In the genomic region with DNA sequence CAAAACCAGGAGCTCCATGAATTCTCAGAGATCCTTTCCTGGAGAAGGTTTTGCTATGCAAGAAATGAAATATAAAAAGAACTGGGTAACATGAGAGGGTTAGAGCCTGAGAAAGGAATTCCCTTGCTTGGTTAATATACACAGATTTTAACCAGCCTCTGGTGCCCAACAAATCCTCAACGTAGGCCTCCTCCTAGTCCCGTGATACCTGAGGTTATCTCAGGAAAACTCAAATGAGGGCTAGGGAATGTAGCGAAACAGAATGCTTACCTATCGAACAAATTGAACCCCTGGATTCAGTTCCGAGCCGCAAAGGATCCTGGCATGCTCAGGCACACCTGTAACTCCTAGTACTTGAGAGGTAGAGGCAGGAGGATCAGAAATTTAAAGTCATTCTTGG, we compare ENCODE assay signal across 9 mouse cellular contexts. TPM values are rescaled to one million over a fixed set of nuclear protein-coding genes. Genes with fewer than 3 reads are reported as not detected.
DNase-seq lines count a peak whose midpoint lies in the region; ATAC-seq and TF ChIP-seq lines count a peak whose summit lies in the region.
"Had no signal": no experiment of that assay in that cellular context is flagged by ENCODE, and none has a peak within 500 bp of the region (broad histone marks: within the 10 kb centered on the region; RNA-seq: fewer than 3 reads in every experiment).

No protein-coding gene starts in this region.

- no peak for ATAC-seq in hindbrain, postnatal 0 days
- ATAC-seq in hindbrain, embryonic 16.5 days: no peak
- ATAC-seq in neural tube, embryonic 12.5 days (ENCODE audit: low FRiP score, low read depth): no peak
- ATAC-seq in neural tube, embryonic 15.5 days (ENCODE audit: low FRiP score): no peak

- peak overlapping the region; percentile 63; the same call in 1 of the 2 replicates for H3K4me2 ChIP-seq in hindbrain, postnatal 0 days (ENCODE audit: low read depth, low read length)
- H3K4me2 ChIP-seq in hindbrain, embryonic 16.5 days (ENCODE audit: low read length): no peak overlapping the region
- H3K4me2 ChIP-seq in neural tube, embryonic 12.5 days (replicated peaks): peak overlapping the region; percentile 80
- peak overlapping the region; percentile 62 for H3K4me2 ChIP-seq in neural tube, embryonic 15.5 days

- DNase-seq in hindbrain, postnatal 0 days (ENCODE audit: low spot score): no peak
- no peak for DNase-seq in neural tube, embryonic 10.5 days (ENCODE audit: extremely low spot score, low spot score)
- peak; percentile 19 for DNase-seq in kidney, postnatal 10 days
- DNase-seq in thymus, postnatal 36 days: no peak
- DNase-seq in right cerebral cortex, postnatal 14 days: no peak

- H3K4me1 ChIP-seq in hindbrain, postnatal 0 days (ENCODE audit: insufficient read depth, low read length): peaks cover 10% of the 10 kb centered on the region
- peaks cover 10% of the 10 kb centered on the region for H3K4me1 ChIP-seq in hindbrain, embryonic 16.5 days (ENCODE audit: control insufficient read depth, insufficient read depth, low read depth, low read length)
- peaks cover 12% of the 10 kb centered on the region for H3K4me1 ChIP-seq in neural tube, embryonic 12.5 days
- peaks cover 24% of the 10 kb centered on the region for H3K4me1 ChIP-seq in neural tube, embryonic 15.5 days

- no peak for TF ChIP-seq CTCF in hindbrain, postnatal 0 days (IDR thresholded peaks at IDR 0.05; ENCODE audit: low read depth)

- peaks cover 5% of the 10 kb centered on the region; the same call in 1 of the 2 replicates for H3K36me3 ChIP-seq in hindbrain, postnatal 0 days (ENCODE audit: insufficient read depth, low read length)
- 0 out of 2 replicates have a peak, but pooled peaks cover 4% of the 10 kb centered on the region for H3K36me3 ChIP-seq in hindbrain, embryonic 16.5 days (ENCODE audit: control insufficient read depth, insufficient read depth, low read length)
- H3K36me3 ChIP-seq in neural tube, embryonic 12.5 days: peaks cover 8% of the 10 kb centered on the region
- peaks cover 14% of the 10 kb centered on the region for H3K36me3 ChIP-seq in neural tube, embryonic 15.5 days

- no peaks in the 10 kb centered on the region for H3K9me3 ChIP-seq in hindbrain, postnatal 0 days (ENCODE audit: low read length)
- H3K9me3 ChIP-seq in hindbrain, embryonic 16.5 days (ENCODE audit: control insufficient read depth, low read length): no peaks in the 10 kb centered on the region
- no peaks in the 10 kb centered on the region for H3K9me3 ChIP-seq in neural tube, embryonic 12.5 days
- no peaks in the 10 kb centered on the region for H3K9me3 ChIP-seq in neural tube, embryonic 15.5 days (replicated peaks)
- H3K9me3 ChIP-seq: heart, embryonic 12.5 days had no signal

- 91% methylated on average over 6 of the region's 6 CpGs for WGBS in hindbrain, postnatal 0 days
- 89% methylated on average over 6 of the region's 6 CpGs for WGBS in hindbrain, embryonic 16.5 days
- WGBS in neural tube, embryonic 12.5 days: 87% methylated on average over 6 of the region's 6 CpGs
- 86% methylated on average over 6 of the region's 6 CpGs for WGBS in neural tube, embryonic 15.5 days

- no peak overlapping the region for H3K4me3 ChIP-seq in hindbrain, postnatal 0 days (ENCODE audit: low read length)
- H3K4me3 ChIP-seq in hindbrain, embryonic 16.5 days (ENCODE audit: low read length): no peak overlapping the region
- no peak overlapping the region for H3K4me3 ChIP-seq in neural tube, embryonic 12.5 days
- H3K4me3 ChIP-seq in neural tube, embryonic 15.5 days (replicated peaks): peak overlapping the region; percentile 70

- no peak overlapping the region for H3K27ac ChIP-seq in hindbrain, postnatal 0 days
- no peak overlapping the region for H3K27ac ChIP-seq in hindbrain, embryonic 16.5 days (ENCODE audit: low read depth, low read length)
- H3K27ac ChIP-seq in neural tube, embryonic 12.5 days: no peak overlapping the region
- H3K27ac ChIP-seq in neural tube, embryonic 15.5 days (replicated peaks): no peak overlapping the region

- no peak overlapping the region for H3K9ac ChIP-seq in hindbrain, postnatal 0 days (replicated peaks; ENCODE audit: low read length)
- H3K9ac ChIP-seq in hindbrain, embryonic 16.5 days (ENCODE audit: low read depth, low read length): no peak overlapping the region
- no peak overlapping the region for H3K9ac ChIP-seq in neural tube, embryonic 12.5 days
- H3K9ac ChIP-seq in neural tube, embryonic 15.5 days (replicated peaks): no peak overlapping the region

- no peaks in the 10 kb centered on the region for H3K27me3 ChIP-seq in hindbrain, postnatal 0 days (ENCODE audit: insufficient read depth, low read length)
- no peaks in the 10 kb centered on the region for H3K27me3 ChIP-seq in hindbrain, embryonic 16.5 days (replicated peaks; ENCODE audit: control insufficient read depth, insufficient read depth, low read length)
- no peaks in the 10 kb centered on the region for H3K27me3 ChIP-seq in neural tube, embryonic 12.5 days (replicated peaks)
- H3K27me3 ChIP-seq in neural tube, embryonic 15.5 days (replicated peaks): no peaks in the 10 kb centered on the region
- H3K27me3 ChIP-seq: heart, embryonic 12.5 days had no signal

RNA-seq across cellular contexts. Expression of gene Smarcc2, which starts 1.4 kb away (rescaled TPM):
- total RNA-seq in hindbrain, postnatal 0 days (2014; rRNA removed): 174 and 181 TPM in 2 replicates
- 112 and 120 TPM in 2 replicates for polyA plus RNA-seq in hindbrain, postnatal 0 days (2015; fragmentation: Nextera tagmentation; extraction: Ambion mirVana)
- polyA plus RNA-seq in hindbrain, embryonic 16.5 days (2015; fragmentation: Nextera tagmentation; extraction: Ambion mirVana): 136 and 168 TPM in 2 replicates
- polyA plus RNA-seq in neural tube, embryonic 12.5 days (2016; fragmentation: Nextera tagmentation; extraction: Ambion mirVana): 174 and 177 TPM in 2 replicates
- polyA plus RNA-seq in neural tube, embryonic 15.5 days (2015; fragmentation: Nextera tagmentation; extraction: Ambion mirVana): 138 and 149 TPM in 2 replicates

RNA-seq across cellular contexts. Expression of gene Myl6, which starts 36.3 kb away (rescaled TPM):
- total RNA-seq in hindbrain, postnatal 0 days (2014; rRNA removed): 565 and 585 TPM in 2 replicates
- 1,081 and 1,089 TPM in 2 replicates for polyA plus RNA-seq in hindbrain, postnatal 0 days (2015; fragmentation: Nextera tagmentation; extraction: Ambion mirVana)
- 946 and 1,028 TPM in 2 replicates for polyA plus RNA-seq in hindbrain, embryonic 16.5 days (2015; fragmentation: Nextera tagmentation; extraction: Ambion mirVana)
- 879 and 909 TPM in 2 replicates for polyA plus RNA-seq in neural tube, embryonic 12.5 days (2016; fragmentation: Nextera tagmentation; extraction: Ambion mirVana)
- 999 and 1,090 TPM in 2 replicates for polyA plus RNA-seq in neural tube, embryonic 15.5 days (2015; fragmentation: Nextera tagmentation; extraction: Ambion mirVana)

RNA-seq across cellular contexts. Expression of gene Myl6b, which starts 40.8 kb away (rescaled TPM):
- 27.1 and 34.6 TPM in 2 replicates for total RNA-seq in hindbrain, postnatal 0 days (2014; rRNA removed)
- 4.2 and 4.9 TPM in 2 replicates for polyA plus RNA-seq in hindbrain, postnatal 0 days (2015; fragmentation: Nextera tagmentation; extraction: Ambion mirVana)
- 6.7 and 7.1 TPM in 2 replicates for polyA plus RNA-seq in hindbrain, embryonic 16.5 days (2015; fragmentation: Nextera tagmentation; extraction: Ambion mirVana)
- 3.1 and 3.9 TPM in 2 replicates for polyA plus RNA-seq in neural tube, embryonic 12.5 days (2016; fragmentation: Nextera tagmentation; extraction: Ambion mirVana)
- 7.0 and 7.7 TPM in 2 replicates for polyA plus RNA-seq in neural tube, embryonic 15.5 days (2015; fragmentation: Nextera tagmentation; extraction: Ambion mirVana)

RNA-seq across cellular contexts. Expression of gene Rnf41, which starts 46.2 kb away (rescaled TPM):
- total RNA-seq in hindbrain, postnatal 0 days (2014; rRNA removed): 98.1 and 105 TPM in 2 replicates
- 75.8 and 76.3 TPM in 2 replicates for polyA plus RNA-seq in hindbrain, postnatal 0 days (2015; fragmentation: Nextera tagmentation; extraction: Ambion mirVana)
- polyA plus RNA-seq in hindbrain, embryonic 16.5 days (2015; fragmentation: Nextera tagmentation; extraction: Ambion mirVana): 96.7 and 98.3 TPM in 2 replicates
- polyA plus RNA-seq in neural tube, embryonic 12.5 days (2016; fragmentation: Nextera tagmentation; extraction: Ambion mirVana): 61.3 and 61.4 TPM in 2 replicates
- polyA plus RNA-seq in neural tube, embryonic 15.5 days (2015; fragmentation: Nextera tagmentation; extraction: Ambion mirVana): 78.3 and 80.5 TPM in 2 replicates

RNA-seq across cellular contexts. Expression of gene Nabp2, which starts 46.4 kb away (rescaled TPM):
- 73.9 and 98.9 TPM in 2 replicates for total RNA-seq in hindbrain, postnatal 0 days (2014; rRNA removed)
- polyA plus RNA-seq in hindbrain, postnatal 0 days (2015; fragmentation: Nextera tagmentation; extraction: Ambion mirVana): 135 and 140 TPM in 2 replicates
- 126 and 150 TPM in 2 replicates for polyA plus RNA-seq in hindbrain, embryonic 16.5 days (2015; fragmentation: Nextera tagmentation; extraction: Ambion mirVana)
- polyA plus RNA-seq in neural tube, embryonic 12.5 days (2016; fragmentation: Nextera tagmentation; extraction: Ambion mirVana): 109 and 115 TPM in 2 replicates
- 128 and 133 TPM in 2 replicates for polyA plus RNA-seq in neural tube, embryonic 15.5 days (2015; fragmentation: Nextera tagmentation; extraction: Ambion mirVana)
